Mouse (Mus musculus): ENCODE data around the gene Elf2.
"Not testable (repeated sequence)": the region's sequence is repeated elsewhere in the genome, so short reads cannot be mapped to it uniquely, and the experiment has no call there.

Gene Elf2

DNA sequence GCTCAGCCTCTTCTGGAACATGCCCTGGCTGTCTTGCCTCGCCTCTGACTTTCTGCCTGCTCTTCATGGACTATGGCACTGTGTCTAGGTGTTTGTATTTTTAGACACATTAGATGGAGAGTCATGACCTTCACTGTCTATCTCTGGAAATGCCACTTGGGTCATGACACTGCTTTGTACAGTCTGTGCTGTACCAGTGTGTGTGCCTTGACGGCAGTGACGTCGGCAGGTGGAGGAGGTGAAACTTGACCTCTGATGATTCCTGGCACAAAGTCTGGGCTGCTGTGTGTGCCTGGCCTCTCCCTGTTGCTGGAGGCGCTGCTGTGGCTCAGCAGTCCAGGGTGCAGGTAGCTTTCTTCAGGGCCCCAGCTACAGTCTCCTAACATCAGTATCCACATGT lies 107.0 kb downstream of the Elf2 start:
- no peak for DNase-seq (ENCODE audit: low spot score)

DNA sequence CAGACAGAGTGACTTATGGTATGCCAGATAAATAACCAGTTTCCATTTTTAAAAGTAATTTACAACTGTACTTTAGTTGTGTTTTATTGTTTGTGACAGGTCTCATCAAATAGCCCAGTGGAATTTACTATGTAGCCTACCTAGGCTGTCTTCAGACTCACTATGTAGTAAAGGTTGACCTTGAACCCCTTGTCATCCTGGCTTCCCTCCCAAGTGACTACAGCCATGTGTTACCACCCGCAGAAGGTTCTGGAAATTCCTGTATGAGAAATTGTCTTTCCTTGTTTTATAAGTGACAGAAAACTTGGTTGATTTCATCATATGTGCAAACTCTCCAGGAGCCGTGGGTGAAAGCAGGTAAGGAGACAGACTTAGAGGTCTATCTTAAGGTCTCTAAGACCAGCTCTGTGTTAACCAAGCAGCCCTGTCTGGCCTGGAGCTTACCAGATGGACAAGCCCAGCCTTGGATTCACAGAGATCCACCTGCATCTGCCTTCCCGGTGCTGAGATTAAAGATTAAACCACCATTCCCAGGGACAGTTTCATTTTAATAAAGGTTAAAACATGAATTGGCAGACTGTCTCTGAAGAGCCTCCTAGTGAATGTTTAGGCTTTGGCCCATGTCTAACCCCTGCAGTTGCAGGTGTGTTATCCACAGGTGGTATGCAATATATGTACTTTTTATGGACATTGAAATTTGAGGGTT lies 108.1 kb downstream of the Elf2 start:
- no peak for DNase-seq (ENCODE audit: low spot score)

DNA sequence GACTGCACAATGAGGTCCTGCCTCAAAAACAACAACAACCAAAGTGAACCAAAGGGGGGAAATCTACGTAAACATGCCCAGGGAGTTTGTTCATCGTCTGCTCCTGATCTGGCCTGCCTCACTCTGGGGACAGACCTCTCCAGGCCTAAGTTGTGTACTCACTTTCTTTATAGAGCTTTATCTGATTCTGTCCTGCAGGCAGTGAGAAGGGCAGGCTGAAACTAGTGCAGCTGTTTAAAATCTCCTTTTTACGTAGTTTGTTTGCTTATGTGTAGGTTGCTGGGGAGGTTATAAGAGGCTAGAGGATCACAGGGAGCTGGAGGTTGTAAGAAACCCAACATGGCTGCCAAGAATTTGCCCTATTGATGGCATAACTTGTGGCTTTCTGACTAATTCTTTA lies 109.0 kb downstream of the Elf2 start:
- no peak for DNase-seq (ENCODE audit: low spot score)

DNA sequence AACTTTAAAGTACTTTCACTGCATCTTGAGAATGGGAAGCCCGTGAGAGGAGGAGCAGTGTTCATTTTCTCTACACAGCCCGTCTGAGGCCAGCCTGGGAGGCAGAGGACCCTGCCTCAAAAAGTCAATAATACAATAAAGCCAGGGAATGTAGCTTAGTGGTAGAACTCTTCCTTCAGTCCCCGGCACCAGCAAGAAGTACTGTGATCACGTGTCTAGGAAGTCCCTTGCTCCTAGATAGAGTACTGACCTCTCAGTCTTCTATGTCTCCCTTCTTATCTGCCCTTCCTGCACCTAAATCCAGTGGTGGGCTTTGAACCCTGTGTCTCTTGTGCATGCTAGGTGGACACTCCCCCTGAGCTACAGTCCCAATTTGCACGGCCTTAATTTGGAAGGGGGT lies 109.6 kb downstream of the Elf2 start:
- no peak for DNase-seq (ENCODE audit: low spot score)

DNA sequence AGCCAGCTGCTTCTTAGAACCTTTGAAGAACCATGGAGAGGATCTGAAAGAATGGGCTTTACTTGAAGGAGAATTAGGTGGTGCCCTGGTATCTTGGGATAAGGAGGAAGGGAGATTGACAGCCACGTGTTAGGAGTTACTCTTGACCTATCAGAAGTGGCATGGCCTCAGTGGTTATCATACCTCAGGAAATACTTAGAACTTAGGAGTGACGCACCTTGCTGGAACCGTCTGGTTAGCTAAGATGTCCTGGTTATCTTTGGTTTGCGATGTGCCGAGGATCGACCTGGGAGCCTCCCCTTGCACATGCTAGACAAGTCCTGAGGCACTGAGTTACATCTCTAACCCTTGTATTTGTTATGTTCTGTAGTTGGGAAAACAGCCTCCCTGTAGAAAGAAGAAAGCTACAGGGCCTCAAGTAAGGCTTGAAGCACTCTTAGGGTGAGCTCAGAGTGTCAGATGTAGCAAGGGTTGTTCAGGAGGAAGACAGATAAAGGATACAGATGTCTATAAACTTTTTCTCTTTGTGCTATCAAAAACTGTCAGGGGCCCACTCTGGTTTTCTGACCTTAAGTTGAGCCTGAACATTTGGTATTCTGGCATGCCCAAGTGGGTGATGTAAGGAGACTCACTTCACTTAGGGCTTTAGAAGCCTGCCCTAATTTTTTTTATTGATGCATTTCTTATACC lies 110.2 kb downstream of the Elf2 start:
- no peak for DNase-seq (ENCODE audit: low spot score)

DNA sequence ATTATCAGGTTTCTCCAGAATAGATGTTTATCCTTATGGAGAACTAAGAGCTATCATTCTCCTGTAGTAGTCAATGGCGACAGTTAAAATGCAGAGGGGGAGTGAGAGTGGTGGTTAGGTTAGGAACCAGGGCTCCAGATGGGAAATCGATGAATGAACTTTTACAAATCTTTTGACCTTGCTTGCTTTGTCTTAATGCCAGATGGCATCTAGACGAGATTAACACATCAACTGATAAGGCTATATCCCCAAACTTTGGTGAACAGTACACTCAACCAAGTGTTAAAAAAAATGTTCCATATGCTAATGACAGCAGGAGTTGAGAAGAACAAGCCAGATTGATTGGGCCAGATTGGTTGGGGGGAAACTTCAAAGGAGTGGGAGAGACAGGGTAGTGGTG lies 111.2 kb downstream of the Elf2 start:
- DNase-seq (ENCODE audit: low spot score): no peak

DNA sequence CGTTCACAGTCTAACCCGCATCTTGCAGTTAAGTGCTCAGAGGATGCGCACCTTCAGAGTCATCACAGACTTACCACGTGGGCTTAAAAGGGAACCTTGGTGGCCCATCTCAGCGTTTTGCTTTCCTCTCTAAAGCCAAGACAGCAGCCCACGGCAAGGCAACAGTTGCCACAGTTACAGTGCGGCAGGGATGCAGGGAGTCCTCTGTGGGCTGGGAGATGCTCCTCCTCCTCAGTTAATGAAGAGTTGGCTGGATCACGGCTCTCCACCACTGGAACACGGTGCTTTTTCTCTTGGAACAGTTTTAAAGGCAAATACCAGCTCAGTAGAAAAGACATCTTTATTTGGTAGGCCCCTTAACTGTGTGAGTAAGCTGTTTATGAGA lies 111.7 kb downstream of the Elf2 start:
- no peak for DNase-seq (ENCODE audit: low spot score)

DNA sequence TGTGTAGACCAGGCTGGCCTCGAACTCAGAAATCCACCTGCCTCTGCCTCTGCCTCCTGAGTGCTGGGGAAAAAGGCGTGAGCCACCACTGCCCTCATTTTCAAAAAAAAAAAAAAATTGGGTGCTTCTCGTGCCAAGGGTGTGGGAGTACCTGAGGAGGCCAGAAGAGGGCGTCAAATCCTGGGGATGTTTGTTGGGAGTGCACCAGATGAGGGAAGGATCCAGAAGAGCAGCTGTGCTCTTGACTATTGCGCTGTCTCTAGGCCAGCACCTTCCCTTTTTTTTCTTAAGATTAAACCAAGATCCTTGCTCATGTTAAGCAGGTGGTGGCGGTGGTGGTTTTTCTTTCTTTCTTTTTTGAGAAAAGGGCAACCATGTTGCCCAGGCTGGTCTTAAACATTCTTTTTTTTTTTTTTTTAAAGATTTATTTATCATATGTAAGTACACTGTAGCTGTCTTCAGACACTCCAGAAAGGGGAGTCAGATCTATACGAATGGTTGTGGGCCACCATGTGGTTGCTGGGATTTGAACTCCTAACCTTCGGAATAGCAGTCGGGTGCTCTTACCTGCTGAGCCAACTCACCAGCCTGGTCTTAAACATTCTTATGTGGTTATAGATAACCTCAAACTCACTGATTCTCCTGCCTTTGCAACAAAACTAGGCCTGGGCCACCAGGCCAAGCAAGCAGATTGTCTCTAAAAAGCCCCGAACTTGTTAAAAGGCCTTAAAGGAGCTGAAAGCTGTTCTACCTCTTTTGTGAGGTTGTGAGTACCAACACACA lies 112.2 kb downstream of the Elf2 start:
- peak; percentile 69 for DNase-seq (ENCODE audit: low spot score)

DNA sequence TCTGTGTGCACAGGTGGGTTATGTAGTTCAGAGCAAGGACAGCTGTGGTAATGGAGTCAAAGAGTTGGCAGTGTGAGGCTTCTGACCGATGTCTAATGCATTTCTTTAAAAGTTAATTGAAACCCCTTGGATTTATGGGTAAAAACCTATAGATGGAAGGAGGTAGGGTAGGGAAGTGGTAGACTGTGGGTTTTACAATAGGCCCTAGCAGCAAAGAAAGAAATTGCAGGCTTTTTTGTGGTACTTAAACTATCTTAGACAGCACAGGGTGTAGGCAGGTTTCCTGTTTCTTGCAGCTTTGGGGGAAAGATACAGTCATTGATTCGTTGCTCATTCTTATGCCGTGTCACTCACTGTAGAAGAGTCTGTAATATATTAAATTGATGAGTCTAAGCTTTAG lies 113.9 kb downstream of the Elf2 start:
- DNase-seq (ENCODE audit: low spot score): no peak

DNA sequence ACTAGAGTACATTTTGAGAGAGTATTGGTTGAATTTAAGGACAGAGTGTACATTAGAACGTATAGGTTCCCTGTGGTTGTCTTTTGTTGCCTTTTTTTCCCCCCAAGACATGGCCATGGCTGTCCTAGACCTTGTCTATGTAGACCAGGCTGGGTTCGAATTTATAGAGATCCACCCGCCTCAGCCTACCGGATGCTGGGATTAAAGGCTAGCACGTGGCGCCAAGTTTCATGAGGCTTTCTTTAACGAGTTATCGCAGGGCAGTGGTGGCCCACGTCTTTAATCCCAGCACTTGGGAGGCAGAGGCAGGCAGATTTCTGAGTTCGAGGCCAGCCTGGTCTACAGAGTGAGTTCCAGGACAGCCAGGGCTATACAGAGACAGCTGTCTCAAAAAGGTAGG lies 114.5 kb downstream of the Elf2 start:
- DNase-seq (ENCODE audit: low spot score): no peak

DNA sequence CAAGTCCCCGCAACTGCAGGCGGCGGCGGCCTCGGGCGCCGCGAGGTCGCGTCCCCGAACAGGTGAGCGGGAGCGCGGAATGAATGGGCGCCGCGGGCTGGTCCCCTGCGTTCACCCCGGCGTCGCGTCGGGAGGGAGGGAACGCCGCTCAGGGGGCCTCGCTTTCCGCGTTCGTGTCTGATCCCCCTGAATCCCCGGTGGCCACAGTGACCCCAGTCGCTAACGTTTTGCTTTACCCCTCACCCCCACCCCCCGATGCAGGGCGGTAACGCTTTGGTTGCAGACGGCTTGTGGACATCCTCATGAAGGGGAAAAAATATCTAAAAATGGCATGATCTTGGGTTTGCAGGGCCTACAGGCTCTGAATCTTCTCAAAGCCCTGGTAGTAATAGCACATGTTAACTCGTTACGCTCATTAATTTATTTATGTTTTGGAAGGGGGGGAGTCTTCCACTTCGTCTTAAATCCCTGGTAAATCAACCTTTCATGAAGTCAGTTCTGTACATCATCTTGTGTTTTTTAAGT lies 115.2 kb downstream of the Elf2 start:
- no peak for DNase-seq (ENCODE audit: low spot score)

DNA sequence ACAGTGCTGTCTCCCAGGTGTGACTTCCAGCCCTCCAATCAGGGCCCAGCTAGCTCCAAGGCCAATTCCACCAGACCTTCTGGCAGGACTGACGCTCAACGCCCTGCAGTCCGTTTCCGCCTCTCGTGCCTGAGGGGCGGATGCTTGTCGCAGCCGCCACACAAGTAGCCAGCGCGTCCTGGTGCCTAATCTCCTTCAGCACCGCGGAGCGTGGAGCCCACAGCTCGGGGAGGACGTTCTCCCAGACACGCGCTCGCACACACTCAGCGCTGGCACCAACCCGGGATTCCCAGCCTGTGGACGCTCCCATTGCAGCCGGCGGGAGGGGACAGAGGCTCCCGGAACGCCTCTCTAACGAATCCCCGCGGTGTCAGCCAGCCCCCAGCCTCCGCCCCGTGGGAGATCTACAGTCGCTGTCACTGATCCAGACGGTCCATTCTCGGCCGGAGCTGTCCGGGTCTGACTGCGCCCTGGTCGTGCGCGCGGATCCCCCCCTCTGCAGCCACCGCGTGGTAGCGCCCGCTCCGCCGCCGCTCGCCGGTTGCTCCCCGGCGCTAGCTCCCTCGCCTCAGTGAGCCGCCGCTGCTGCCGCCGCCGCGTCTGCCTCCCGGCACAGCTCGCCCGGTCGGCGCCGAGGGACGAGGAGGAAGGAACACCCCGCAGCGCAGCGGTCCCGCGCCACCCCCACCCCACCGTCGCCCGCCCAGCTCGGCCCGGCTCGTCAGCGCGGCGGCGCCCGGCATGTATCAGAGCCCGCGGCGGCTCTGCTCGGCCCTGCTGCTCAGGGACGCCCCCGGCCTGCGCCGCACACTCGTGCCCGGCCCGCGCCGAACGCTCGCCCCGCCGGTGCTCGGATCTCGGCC lies 115.9 kb downstream of the Elf2 start, which contains the start of gene Noct:
Noct (plus strand) TSS at position 85 of the 863 bp plus-strand sequence.
- peak; percentile 93 for DNase-seq (ENCODE audit: low spot score)

DNA sequence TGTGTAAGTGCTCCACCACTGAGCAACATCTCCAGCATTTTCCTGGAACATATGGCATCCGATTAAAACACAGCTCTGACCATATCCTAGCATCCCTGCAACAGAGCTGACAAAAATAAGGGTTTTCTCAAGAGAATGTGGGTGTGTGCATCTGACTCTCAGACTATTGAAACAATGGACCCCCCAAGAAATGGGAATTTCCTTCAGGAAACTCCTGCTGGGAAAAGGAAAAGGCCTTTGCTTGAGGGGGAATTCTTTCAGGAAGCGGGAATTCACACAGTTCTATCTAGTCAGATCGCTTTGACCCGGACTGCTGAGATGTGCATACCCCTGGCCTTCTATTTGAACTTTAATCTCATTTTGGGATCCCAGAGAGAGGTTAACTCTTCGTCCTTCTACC lies 116.9 kb downstream of the Elf2 start:
- no peak for DNase-seq (ENCODE audit: low spot score)

DNA sequence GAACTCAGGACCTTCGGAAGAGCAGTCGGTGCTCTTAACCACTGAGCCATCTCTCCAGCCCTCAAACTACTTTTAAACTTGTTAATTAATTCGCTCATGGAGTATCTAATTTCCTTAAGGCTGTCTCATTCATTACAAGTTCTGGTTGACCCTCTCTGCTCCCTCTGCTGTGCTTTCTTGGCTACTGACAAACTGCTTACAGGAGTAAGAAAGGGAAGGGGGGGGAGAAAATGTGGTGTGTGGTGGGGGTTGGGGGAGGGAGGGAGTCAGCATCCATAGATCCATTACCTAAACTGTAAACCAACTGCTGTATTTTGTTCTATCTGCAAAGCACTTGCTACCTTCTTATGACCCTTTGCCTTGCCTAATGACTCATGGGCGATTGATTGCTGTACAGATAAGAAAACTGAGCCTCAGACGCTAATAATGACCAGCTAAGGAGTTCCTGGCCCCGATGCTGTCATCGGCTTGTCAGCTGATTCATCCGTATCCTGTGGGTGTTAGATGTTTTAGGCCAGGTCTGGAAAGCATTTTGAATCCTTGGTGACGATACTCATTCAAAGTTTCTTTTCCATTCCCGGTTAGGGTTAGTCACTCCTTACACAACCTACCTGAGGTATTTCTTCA lies 117.5 kb downstream of the Elf2 start:
- no peak for DNase-seq (ENCODE audit: low spot score)

DNA sequence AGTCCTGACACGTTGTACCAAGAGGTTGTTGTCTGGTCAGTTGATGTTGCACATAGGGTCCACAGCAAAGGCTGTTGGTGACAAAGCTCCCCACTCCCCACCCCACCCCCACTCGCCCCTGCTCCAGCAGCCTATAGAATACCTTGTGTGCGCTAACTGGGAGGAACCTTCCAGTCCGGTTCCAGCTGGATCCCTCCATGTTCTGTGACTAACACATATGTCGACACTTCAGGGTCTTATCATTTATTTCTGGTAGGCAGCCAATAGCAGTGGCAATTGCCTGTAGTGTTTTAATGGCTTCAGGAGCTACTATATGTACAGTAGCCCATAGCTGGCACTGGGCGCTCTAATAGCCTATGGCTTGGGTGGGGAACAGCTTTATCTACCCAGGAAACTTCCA lies 118.2 kb downstream of the Elf2 start:
- DNase-seq (ENCODE audit: low spot score): no peak

DNA sequence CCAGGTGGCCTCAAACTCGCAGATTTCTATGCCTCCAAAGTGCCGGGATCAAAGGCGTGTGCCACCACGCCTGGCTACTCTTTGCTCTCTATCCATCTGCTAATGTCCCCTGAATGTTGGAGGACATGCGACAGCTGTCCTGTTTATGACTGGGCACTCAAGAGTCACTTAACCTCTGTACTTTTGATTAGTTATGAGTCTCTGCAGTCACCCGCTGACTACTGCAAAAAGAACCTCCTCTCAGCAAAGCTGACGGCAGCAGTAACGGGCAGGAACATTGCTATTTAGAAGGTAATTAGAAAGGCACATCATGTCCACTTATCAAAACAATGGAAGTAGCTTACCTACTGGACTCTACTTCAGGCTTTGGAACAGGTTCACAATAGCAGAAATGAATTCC lies 118.6 kb downstream of the Elf2 start:
- no peak for DNase-seq (ENCODE audit: low spot score)

DNA sequence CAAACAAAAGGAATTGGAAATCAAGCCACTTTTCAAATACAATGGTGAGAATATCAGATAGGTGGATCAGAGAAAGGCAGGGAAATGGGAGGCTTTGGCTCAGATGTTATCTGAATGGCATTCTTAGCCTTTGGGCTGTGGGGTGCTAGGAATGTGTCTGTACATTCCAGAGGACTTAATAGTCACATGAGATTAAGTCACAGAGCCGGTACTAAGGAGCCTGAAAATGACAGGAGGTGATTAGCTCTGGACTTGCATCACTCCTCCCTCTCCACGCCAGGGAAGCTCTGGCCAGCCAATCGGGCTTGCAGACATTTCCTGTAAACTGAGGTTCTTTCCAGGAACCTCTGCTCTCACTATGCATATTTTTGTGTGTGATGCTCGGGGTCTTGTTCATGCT lies 119.6 kb downstream of the Elf2 start:
- DNase-seq (ENCODE audit: low spot score): no peak

DNA sequence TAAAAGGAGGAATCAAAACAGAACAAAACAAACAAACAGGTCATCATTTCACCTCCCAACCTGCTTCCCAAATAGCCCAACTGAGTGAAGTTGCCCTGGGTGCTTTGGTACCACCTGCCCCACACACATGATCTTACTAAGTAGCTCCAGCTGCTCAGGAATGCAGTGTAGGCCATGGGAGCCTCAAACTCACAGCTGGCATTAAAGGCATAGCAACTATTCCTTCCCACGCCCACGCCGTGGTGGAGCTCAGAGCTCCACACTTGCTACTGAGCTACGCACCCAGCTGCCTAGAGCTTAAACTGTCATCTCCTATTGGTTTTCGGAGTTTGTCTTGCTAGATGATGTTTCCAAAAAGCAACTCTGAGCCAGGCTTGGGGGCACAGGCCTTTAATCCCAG lies 121.2 kb downstream of the Elf2 start:
- DNase-seq (ENCODE audit: low spot score): no peak

DNA sequence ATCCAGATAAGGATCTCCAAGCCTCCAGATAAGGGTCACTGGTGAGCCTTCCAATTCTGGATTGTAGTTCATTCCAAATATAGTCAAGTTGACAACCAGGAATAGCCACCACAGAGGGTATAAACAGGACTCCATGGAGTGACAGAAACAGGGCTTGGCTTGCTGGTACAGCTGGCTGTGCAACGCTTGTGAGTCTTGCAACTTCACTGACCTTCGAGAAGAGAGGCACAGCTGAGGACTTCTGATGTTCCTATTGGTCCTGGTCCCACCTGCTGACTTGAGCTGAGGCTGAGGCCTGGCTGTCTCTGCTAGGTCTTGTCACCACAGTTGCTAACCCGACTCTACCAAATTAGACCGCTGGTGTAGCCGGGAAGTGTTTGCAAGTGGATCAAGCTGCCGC lies 122.1 kb downstream of the Elf2 start:
- not testable (repeated sequence) for DNase-seq (ENCODE audit: low spot score)

DNA sequence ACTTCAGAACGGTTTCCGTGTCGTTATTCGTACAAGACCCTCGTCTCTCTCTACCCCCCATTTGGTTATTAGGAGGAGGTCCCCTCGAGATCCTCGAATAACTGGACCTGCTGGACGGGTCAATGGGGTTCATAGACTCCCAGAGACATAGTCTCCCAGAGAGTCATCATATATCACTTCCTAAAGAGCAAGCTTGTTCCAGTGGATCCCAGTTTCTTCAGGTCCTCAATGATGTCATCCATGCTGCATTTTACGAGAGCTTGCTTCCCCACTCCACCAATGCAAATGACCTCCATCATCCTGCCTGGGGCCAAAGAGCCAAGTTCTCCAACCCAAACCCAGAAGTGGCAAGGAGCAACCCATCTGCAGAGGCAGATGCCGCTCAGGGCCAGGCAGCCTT lies 124.1 kb downstream of the Elf2 start:
- not testable (repeated sequence) for DNase-seq (ENCODE audit: low spot score)

DNA sequence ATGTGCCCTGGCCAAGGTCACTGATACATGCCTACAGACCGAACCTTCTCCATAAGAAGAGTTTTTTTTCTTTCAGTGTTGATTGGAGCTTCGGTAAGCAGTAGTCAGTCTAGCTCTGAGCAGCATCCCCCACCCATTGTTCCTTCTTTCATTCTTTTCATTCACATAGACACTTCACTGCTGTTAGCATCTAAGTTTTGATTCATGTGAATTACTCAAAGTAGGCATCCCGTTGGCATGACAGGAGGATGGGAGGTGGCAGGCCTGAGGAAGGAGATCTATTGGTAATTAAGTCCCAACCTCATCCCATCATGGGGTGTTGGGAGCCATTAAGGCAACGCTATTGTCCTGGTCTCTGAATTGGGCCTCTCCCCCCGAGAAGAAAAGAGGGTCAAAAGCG lies 124.8 kb downstream of the Elf2 start:
- DNase-seq (ENCODE audit: low spot score): no peak

Data from adipocyte (in vitro differentiated cells).